Mouse (Mus musculus): ENCODE data around the gene Kiss1r.

The Kiss1r gene

GRCm38 (mm10) chr10:79969124-79969568 lies 52.4 kb downstream of the Kiss1r start:
- DNase-seq (ENCODE audit: extremely low read depth, low read depth, low spot score), result no peak

GRCm38 (mm10) chr10:79970415-79971182 lies 53.8 kb downstream of the Kiss1r start, which contains the start of gene Grin3b:
TSS of gene Grin3b (plus strand) at chr10:79970715.
- DNase-seq (ENCODE audit: extremely low read depth, low read depth, low spot score), result no peak

GRCm38 (mm10) chr10:79971183-79971497 lies 54.4 kb downstream of the Kiss1r start:
- DNase-seq (ENCODE audit: extremely low read depth, low read depth, low spot score), result no peak
